Mouse (Mus musculus): ENCODE data around the gene Dclk2. TPM values are rescaled to one million over a fixed set of nuclear protein-coding genes. Genes with fewer than 3 reads are reported as not detected.

The Dclk2 gene
- polyA plus RNA-seq, 1 experiment from 2014 or later: 49.0 TPM

GRCm38 (mm10) chr3:86832591-86833267, 87.9 kb downstream of the Dclk2 start:
- Histone ChIP-seq H3K27ac (ENCODE audit: low read depth, low read length) (peak overlapping the region; percentile 37; the same call in 1 of the 2 replicates), H3K36me3 (ENCODE audit: control insufficient read depth, insufficient read depth, low read length) (no peaks in the 10 kb centered on the region; the same call in 1 of the 2 replicates), H3K4me3 (ENCODE audit: low read depth, low read length) (no peak overlapping the region), H3K9me3 (ENCODE audit: control insufficient read depth, low read length) (no peaks in the 10 kb centered on the region), H3K9ac (ENCODE audit: low read length) (no peak overlapping the region), H3K27me3 (ENCODE audit: control insufficient read depth, insufficient read depth, low read length) (no peaks in the 10 kb centered on the region), H3K4me1 (replicated peaks; ENCODE audit: control insufficient read depth, insufficient read depth, low read length) (peaks cover 6% of the 10 kb centered on the region; the same call in 1 of the 2 replicates), H3K4me2 (ENCODE audit: low read depth, low read length, severe bottlenecking) (peak overlapping the region; percentile 11; the same call in 1 of the 2 replicates)
- ATAC-seq (replicated peaks; ENCODE audit: low FRiP score) (peak; percentile 80; the same call in 1 of the 2 replicates), DNase-seq (ENCODE audit: low spot score) (no peak)
- WGBS: 17% methylated on average over 14 of the region's 14 CpGs

DNA sequence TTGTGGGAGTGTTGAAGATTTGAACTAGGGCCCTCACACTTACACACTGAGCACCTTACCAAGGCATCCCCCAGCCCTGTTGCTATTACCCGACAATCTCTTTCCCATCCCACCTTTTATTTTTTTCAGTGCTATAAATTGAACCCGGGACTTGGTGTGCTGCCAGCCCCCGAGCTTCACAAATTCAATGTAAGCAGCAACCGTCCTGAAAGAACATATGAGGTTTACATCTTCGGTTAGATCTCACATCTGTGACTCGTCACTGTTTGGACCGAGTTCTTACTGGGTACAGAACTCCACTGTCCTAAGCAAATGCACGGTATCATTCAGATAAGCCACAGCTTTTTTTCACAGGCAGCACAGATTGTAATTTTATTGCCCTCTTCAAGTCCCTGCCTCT, 88.5 kb downstream of the Dclk2 start:
- no peaks in the 10 kb centered on the region for H3K9me3 ChIP-seq (ENCODE audit: control insufficient read depth, low read length)
- no peak overlapping the region for H3K9ac ChIP-seq (ENCODE audit: low read length)
- DNase-seq (ENCODE audit: low spot score) (no peak), ATAC-seq (replicated peaks; ENCODE audit: low FRiP score) (no peak)
- H3K4me3 ChIP-seq (ENCODE audit: low read depth, low read length): no peak overlapping the region
- H3K36me3 ChIP-seq (ENCODE audit: control insufficient read depth, insufficient read depth, low read length): no peaks in the 10 kb centered on the region; the same call in 1 of the 2 replicates
- no peak overlapping the region for H3K4me2 ChIP-seq (ENCODE audit: low read depth, low read length, severe bottlenecking)
- H3K27ac ChIP-seq (ENCODE audit: low read depth, low read length): peak overlapping the region; percentile 37; the same call in 1 of the 2 replicates
- H3K4me1 ChIP-seq (replicated peaks; ENCODE audit: control insufficient read depth, insufficient read depth, low read length): peaks cover 6% of the 10 kb centered on the region; the same call in 1 of the 2 replicates
- WGBS: 75% methylated on average over 8 of the region's 8 CpGs
- no peaks in the 10 kb centered on the region for H3K27me3 ChIP-seq (ENCODE audit: control insufficient read depth, insufficient read depth, low read length)

DNA sequence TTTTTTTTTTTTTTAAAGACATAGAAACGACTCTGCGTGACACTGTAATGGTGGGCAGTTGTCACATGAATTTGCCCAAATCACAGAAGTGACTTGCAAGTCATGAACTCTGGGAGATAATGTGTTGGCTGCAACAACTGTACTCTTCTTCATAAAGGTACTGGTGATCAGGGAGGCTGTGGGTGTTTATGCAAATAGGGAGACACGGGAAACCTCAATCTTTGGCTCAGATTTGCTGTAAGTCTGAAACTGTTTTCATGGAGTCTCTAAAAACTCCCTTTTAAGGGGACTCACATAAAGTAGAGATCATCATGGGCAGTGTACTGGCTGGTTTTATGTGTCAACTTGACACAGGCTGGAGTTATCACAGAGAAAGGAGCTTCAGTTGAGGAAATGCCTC, 93.1 kb downstream of the Dclk2 start:
- H3K36me3 ChIP-seq (ENCODE audit: control insufficient read depth, insufficient read depth, low read length): no peaks in the 10 kb centered on the region; the same call in 1 of the 2 replicates
- H3K9ac ChIP-seq (ENCODE audit: low read length): no peak overlapping the region
- WGBS: 95% methylated on average over 3 of the region's 3 CpGs
- H3K4me1 ChIP-seq (replicated peaks; ENCODE audit: control insufficient read depth, insufficient read depth, low read length): no peaks in the 10 kb centered on the region
- H3K27ac ChIP-seq (ENCODE audit: low read depth, low read length): no peak overlapping the region
- H3K9me3 ChIP-seq (ENCODE audit: control insufficient read depth, low read length): no peaks in the 10 kb centered on the region
- ATAC-seq (replicated peaks; ENCODE audit: low FRiP score) (no peak), DNase-seq (ENCODE audit: low spot score) (no peak)
- no peaks in the 10 kb centered on the region for H3K27me3 ChIP-seq (ENCODE audit: control insufficient read depth, insufficient read depth, low read length)
- H3K4me3 ChIP-seq (ENCODE audit: low read depth, low read length): no peak overlapping the region
- no peak overlapping the region for H3K4me2 ChIP-seq (ENCODE audit: low read depth, low read length, severe bottlenecking)

GRCm38 (mm10) chr3:86821383-86821782, 99.3 kb downstream of the Dclk2 start:
- DNase-seq (ENCODE audit: low spot score) (no peak), ATAC-seq (replicated peaks; ENCODE audit: low FRiP score) (no peak)
- no peaks in the 10 kb centered on the region for H3K36me3 ChIP-seq (ENCODE audit: control insufficient read depth, insufficient read depth, low read length)
- no peak overlapping the region for H3K27ac ChIP-seq (ENCODE audit: low read depth, low read length)
- no peaks in the 10 kb centered on the region for H3K27me3 ChIP-seq (ENCODE audit: control insufficient read depth, insufficient read depth, low read length)
- 67% methylated on average over 3 of the region's 3 CpGs for whole genome bisulfite sequencing
- H3K4me3 ChIP-seq (ENCODE audit: low read depth, low read length): no peak overlapping the region
- no peak overlapping the region for H3K4me2 ChIP-seq (ENCODE audit: low read depth, low read length, severe bottlenecking)
- no peaks in the 10 kb centered on the region for H3K9me3 ChIP-seq (ENCODE audit: control insufficient read depth, low read length)
- no peaks in the 10 kb centered on the region; the same call in 1 of the 2 replicates for H3K4me1 ChIP-seq (replicated peaks; ENCODE audit: control insufficient read depth, insufficient read depth, low read length)
- H3K9ac ChIP-seq (ENCODE audit: low read length): no peak overlapping the region

DNA sequence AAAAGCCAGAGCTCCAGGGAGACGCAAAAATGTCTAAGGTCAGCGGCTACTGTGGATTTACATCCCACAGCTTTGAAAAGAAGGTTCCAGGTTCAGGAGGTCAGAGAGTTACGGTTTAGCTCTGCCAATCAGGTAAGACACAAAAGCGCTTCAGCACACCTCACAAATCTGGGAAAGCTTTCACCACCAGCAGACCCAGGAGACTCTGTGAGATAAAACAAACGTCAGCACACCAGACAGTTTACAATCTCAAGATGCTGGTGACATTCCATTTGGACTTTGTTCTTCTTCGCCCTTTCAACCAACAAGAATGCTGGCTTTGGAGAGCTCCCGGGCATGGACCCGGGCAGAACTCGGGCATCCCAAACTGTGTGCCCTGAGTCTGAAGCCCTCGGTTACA, 100.3 kb downstream of the Dclk2 start:
- 88% methylated on average over 10 of the region's 10 CpGs for WGBS
- Histone ChIP-seq H3K4me2 (ENCODE audit: low read depth, low read length, severe bottlenecking) (no peak overlapping the region), H3K4me3 (ENCODE audit: low read depth, low read length) (no peak overlapping the region), H3K9me3 (ENCODE audit: control insufficient read depth, low read length) (no peaks in the 10 kb centered on the region), H3K27me3 (ENCODE audit: control insufficient read depth, insufficient read depth, low read length) (no peaks in the 10 kb centered on the region), H3K9ac (ENCODE audit: low read length) (no peak overlapping the region), H3K36me3 (ENCODE audit: control insufficient read depth, insufficient read depth, low read length) (no peaks in the 10 kb centered on the region), H3K4me1 (replicated peaks; ENCODE audit: control insufficient read depth, insufficient read depth, low read length) (no peaks in the 10 kb centered on the region; the same call in 1 of the 2 replicates), H3K27ac (ENCODE audit: low read depth, low read length) (no peak overlapping the region)
- ATAC-seq (replicated peaks; ENCODE audit: low FRiP score) (no peak), DNase-seq (ENCODE audit: low spot score) (no peak)

DNA sequence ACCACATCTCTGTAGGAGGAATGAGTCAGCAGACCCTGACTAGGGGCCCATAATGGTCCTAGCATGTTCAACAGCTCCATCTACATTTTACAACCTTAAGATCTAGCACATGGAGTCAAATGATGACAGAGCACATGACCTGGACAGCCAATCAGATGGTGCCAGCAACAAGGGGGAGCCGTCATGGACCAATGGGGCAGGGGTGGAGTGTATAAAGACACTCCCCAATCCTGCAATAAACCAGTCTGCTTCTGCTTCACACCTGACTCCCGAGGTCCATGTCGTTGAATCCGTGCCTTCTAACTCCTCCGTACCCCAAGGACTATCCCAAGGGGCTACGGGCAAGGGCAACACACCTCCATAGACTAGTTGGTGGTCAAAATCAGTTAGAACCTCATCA, 101.3 kb downstream of the Dclk2 start:
- Histone ChIP-seq H3K4me3 (ENCODE audit: low read depth, low read length) (no peak overlapping the region), H3K9me3 (ENCODE audit: control insufficient read depth, low read length) (no peaks in the 10 kb centered on the region), H3K9ac (ENCODE audit: low read length) (no peak overlapping the region), H3K36me3 (ENCODE audit: control insufficient read depth, insufficient read depth, low read length) (no peaks in the 10 kb centered on the region), H3K27ac (ENCODE audit: low read depth, low read length) (no peak overlapping the region), H3K4me1 (replicated peaks; ENCODE audit: control insufficient read depth, insufficient read depth, low read length) (no peaks in the 10 kb centered on the region; the same call in 1 of the 2 replicates), H3K27me3 (ENCODE audit: control insufficient read depth, insufficient read depth, low read length) (no peaks in the 10 kb centered on the region), H3K4me2 (ENCODE audit: low read depth, low read length, severe bottlenecking) (no peak overlapping the region)
- 97% methylated on average over 6 of the region's 6 CpGs for WGBS
- DNase-seq (ENCODE audit: low spot score) (no peak), ATAC-seq (replicated peaks; ENCODE audit: low FRiP score) (no peak)

- Histone ChIP-seq H3K36me3 (ENCODE audit: control insufficient read depth, insufficient read depth, low read length) (no peaks in the 10 kb centered on the region), H3K27ac (ENCODE audit: low read depth, low read length) (no peak overlapping the region), H3K27me3 (ENCODE audit: control insufficient read depth, insufficient read depth, low read length) (no peaks in the 10 kb centered on the region), H3K4me1 (replicated peaks; ENCODE audit: control insufficient read depth, insufficient read depth, low read length) (no peaks in the 10 kb centered on the region; the same call in 1 of the 2 replicates), H3K4me2 (ENCODE audit: low read depth, low read length, severe bottlenecking) (no peak overlapping the region), H3K9me3 (ENCODE audit: control insufficient read depth, low read length) (no peaks in the 10 kb centered on the region), H3K9ac (ENCODE audit: low read length) (no peak overlapping the region), H3K4me3 (ENCODE audit: low read depth, low read length) (no peak overlapping the region)
- no peak for DNase-seq (ENCODE audit: low spot score)
- peak; percentile 46; the same call in 1 of the 2 replicates for ATAC-seq (replicated peaks; ENCODE audit: low FRiP score)
- WGBS: 54% methylated on average over 13 of the region's 13 CpGs
These were observed 102.6 kb downstream of the Dclk2 start for GRCm38 (mm10) chr3:86818001-86818585.

DNA sequence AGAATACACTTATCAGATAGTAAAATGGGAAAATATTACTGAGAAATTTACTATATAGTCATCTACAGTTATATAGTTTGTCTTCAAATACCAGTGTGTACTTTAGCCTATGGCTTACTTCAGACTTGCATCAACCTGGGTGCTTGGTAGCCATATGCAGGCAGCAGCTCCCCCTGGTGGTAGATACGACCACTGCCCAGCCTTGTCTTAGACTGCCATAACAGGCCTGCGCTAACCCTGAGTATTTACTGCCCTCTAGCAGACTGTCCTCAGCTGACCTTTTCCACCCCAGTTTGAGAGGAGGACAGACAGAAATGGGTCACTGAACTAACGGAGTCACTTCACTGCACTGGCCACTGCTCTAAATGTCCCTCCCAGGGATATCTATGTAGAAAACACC, 108.0 kb downstream of the Dclk2 start:
- no peak overlapping the region for H3K4me2 ChIP-seq (ENCODE audit: low read depth, low read length, severe bottlenecking)
- DNase-seq (ENCODE audit: low spot score) (peak; percentile 86), ATAC-seq (replicated peaks; ENCODE audit: low FRiP score) (peak; percentile 80)
- H3K27ac ChIP-seq (ENCODE audit: low read depth, low read length): no peak overlapping the region
- H3K9ac ChIP-seq (ENCODE audit: low read length): no peak overlapping the region
- no peaks in the 10 kb centered on the region for H3K27me3 ChIP-seq (ENCODE audit: control insufficient read depth, insufficient read depth, low read length)
- H3K9me3 ChIP-seq (ENCODE audit: control insufficient read depth, low read length): no peaks in the 10 kb centered on the region
- 15% methylated on average over 3 of the region's 3 CpGs for WGBS
- H3K4me1 ChIP-seq (replicated peaks; ENCODE audit: control insufficient read depth, insufficient read depth, low read length): no peaks in the 10 kb centered on the region
- H3K4me3 ChIP-seq (ENCODE audit: low read depth, low read length): no peak overlapping the region
- no peaks in the 10 kb centered on the region for H3K36me3 ChIP-seq (ENCODE audit: control insufficient read depth, insufficient read depth, low read length)
